Mouse (Mus musculus) heart, embryonic 10.5 days (tissue): ENCODE measurements around the gene Rai14. TPM values are rescaled to one million over a fixed set of nuclear protein-coding genes. Genes with fewer than 3 reads are reported as not detected.

Experiments
- DNase-seq: peaks from one replicate; pipeline ENCODE4 v3.0.0-alpha.2; 2017; ENCODE audit warnings: low spot score
- H3K27ac ChIP-seq: fragments of 300-500 bp; sonication (generic); 2 replicates; pipeline ENCODE4 v1.5.1; 2016; ENCODE audit warnings: mild to moderate bottlenecking
- H3K27me3 ChIP-seq: fragments of 300-500 bp; sonication (generic); 2 replicates; pipeline ENCODE4 v1.6.1; 2016; ENCODE audit warnings: mild to moderate bottlenecking; ENCODE audit not compliant: poor library complexity, insufficient read depth, severe bottlenecking
- H3K36me3 ChIP-seq: fragments of 300-500 bp; sonication (generic); 2 replicates; pipeline ENCODE4 v1.6.1; 2016; ENCODE audit warnings: mild to moderate bottlenecking, moderate library complexity
- H3K4me1 ChIP-seq: fragments of 300-500 bp; sonication (generic); 2 replicates; pipeline ENCODE4 v1.6.1; 2016; ENCODE audit warnings: mild to moderate bottlenecking
- H3K4me3 ChIP-seq: fragments of 300-500 bp; sonication (generic); 2 replicates; pipeline ENCODE4 v1.5.1; 2016; ENCODE audit warnings: mild to moderate bottlenecking, moderate library complexity
- H3K9me3 ChIP-seq: fragments of 300-500 bp; sonication (generic); 2 replicates; pipeline ENCODE4 v1.6.1; 2016; ENCODE audit warnings: mild to moderate bottlenecking, moderate library complexity
- WGBS: fragments of 180-500 bp; shearing (Covaris S2); methylation state at CpG from one replicate; pipeline ENCODE4 v1.1.7; 2016; 5-methylcytosine and 5-hydroxymethylcytosine counted together
- polyA plus RNA-seq: library from polyadenylated mRNA; unstranded; fragments of >200 nt; fragmentation: Nextera tagmentation; extraction: Ambion mirVana; gene quantifications from 2 replicates; pipeline ENCODE4 v1.2.1, GENCODE M21; 2016

Gene Rai14
- polyA plus RNA-seq, 1 experiment from 2014 or later = 34.4 TPM

DNA sequence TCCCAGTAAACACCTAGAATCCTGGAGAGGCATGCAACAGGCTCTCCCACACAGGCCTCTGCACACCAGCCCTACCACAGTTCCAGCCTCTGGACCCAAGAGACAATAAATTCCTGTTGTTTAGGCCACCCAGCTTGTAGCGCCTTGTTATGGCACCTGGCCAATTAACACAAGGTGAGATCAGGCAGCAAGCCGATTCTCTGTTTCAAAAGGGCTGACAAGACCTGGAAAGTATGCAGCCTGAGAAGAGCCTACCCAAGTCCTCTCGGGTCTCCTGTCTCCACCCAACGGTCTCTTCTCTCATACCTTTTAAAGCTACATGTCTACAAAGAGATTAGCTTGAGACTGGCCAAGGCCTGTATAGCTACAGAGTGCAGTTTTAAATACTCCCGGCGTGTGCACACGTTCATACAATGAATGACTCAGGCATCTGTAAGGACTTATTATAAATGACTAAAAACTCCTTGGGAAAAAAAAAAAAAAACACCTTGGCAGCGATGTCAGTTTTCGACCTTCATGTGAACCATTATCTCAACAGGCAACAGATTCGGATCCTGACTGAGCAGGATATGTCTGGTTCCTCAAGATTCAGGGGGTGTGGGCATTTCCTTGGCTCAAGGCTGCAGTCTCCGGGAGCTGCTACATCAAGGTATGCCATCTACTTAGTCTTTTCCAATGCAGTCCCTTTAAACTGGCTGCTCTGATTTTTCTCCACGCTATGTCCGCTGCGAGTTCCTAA is 28.6 kb downstream of the Rai14 start:
- H3K36me3 ChIP-seq = 0 out of 2 replicates have a peak, but pooled peaks cover 4% of the 10 kb centered on the region
- no peak overlapping the region for H3K4me3 ChIP-seq
- peaks cover 24% of the 10 kb centered on the region for H3K4me1 ChIP-seq
- no peaks in the 10 kb centered on the region for H3K9me3 ChIP-seq
- WGBS = 74% methylated on average over 14 of the region's 14 CpGs
- DNase-seq = no peak
- H3K27ac ChIP-seq = no peak overlapping the region
- H3K27me3 ChIP-seq = peaks cover 28% of the 10 kb centered on the region; the same call in 1 of the 2 replicates

DNA sequence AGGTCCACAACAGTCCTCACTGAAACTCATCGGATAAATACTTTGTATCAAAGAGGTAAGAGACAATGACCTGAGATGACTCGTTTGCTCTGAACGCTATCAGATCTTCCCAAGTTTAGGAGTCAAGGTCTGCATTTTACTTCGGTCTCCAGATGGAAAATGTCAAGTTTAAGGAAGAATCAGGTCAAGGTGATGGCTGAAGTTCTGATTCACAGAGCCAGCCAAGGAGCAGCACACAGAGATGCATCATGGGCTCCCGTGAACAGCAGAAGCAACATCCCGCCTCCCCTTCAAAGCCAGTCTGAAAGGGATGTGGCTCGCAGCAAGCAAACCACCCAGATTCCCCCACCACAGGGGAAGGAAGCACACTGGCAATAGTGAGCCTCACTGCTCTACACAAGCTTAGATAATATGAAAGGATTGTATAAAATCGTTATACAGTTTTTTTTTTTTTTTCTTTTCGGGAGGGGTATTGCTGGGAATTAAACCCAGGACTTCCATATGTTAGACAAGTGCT is 30.7 kb downstream of the Rai14 start:
- Histone ChIP-seq H3K27ac (no peak overlapping the region), H3K4me3 (no peak overlapping the region), H3K9me3 (no peaks in the 10 kb centered on the region), H3K36me3 (0 out of 2 replicates have a peak, but pooled peaks cover 4% of the 10 kb centered on the region), H3K27me3 (peaks cover 30% of the 10 kb centered on the region; the same call in 1 of the 2 replicates), H3K4me1 (peaks cover 9% of the 10 kb centered on the region)
- DNase-seq = no peak
- 88% methylated on average over 9 of the region's 9 CpGs for WGBS

DNA sequence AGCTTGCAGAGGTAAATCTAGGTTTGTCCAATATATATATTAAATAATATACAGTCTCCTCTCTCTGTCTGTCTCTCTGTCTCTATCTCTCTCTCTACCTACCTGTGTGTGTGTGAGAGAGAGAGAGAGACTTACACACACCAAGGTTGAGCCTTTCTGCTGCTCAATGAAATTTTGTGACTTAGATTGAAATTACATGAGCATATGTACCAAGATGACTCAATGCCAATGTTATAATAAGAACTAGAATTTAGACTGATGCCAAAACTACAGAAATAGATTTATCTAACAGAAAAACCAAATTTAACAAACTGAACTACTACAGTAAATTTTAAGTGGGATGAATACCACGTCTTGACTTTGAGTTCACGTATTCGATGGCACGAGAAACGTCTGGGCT is 33.9 kb downstream of the Rai14 start:
- Histone ChIP-seq H3K27me3 (peaks cover 22% of the 10 kb centered on the region; the same call in 1 of the 2 replicates), H3K36me3 (no peaks in the 10 kb centered on the region), H3K9me3 (no peaks in the 10 kb centered on the region), H3K4me3 (no peak overlapping the region), H3K4me1 (peaks cover 4% of the 10 kb centered on the region; the same call in 1 of the 2 replicates), H3K27ac (no peak overlapping the region)
- 85% methylated on average over 5 of the region's 5 CpGs for WGBS
- no peak for DNase-seq

DNA sequence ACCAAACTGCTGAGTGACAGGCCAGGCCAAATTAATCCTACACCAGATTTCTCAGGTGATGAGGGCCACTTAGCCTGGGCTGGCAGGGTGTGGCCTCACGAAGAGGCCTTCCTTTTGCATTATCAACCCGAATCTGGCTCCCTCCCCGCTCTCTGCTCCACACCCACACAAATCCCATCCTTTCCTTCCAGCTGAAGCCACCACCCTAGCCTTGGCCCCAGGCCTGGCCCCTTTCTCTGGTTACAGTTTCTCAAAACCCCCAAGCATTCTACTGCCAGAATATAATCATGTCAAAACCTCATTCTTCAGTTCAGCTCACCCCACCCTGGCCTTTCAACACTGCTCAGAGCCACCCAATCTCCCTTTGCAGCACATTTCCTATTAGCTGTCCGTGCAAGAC is 34.9 kb downstream of the Rai14 start:
- 69% methylated on average over 4 of the region's 4 CpGs for WGBS

DNA sequence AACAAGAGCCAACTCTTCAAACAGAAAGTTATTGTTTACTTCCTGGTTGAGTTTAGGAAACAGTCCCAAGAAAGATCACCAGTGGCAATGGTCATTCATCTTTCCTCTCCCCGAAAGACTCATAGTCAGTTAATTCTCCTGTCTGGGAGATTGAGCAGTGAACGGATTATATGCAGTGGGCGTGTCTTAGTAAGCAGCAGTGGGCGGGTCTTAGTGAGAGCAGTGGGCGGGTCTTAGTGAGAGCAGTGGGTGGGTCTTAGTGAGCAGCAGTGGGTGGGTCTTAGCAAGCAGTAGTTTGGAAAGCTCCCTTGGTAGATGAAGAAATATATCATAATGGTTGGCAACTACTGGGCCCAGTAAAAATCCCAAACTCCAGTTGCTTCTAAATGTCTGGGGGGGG is 38.6 kb downstream of the Rai14 start:
- DNase-seq = no peak
- Histone ChIP-seq H3K4me1 (peaks cover 12% of the 10 kb centered on the region), H3K27me3 (peaks cover 51% of the 10 kb centered on the region), H3K4me3 (no peak overlapping the region), H3K36me3 (no peaks in the 10 kb centered on the region), H3K9me3 (no peaks in the 10 kb centered on the region), H3K27ac (no peak overlapping the region)
- 78% methylated on average over 5 of the region's 5 CpGs for WGBS

More for the DNA sequence above, 34.9 kb downstream of the Rai14 start:
- Histone ChIP-seq H3K27me3 (peaks cover 30% of the 10 kb centered on the region; the same call in 1 of the 2 replicates), H3K27ac (no peak overlapping the region), H3K4me3 (no peak overlapping the region), H3K9me3 (no peaks in the 10 kb centered on the region), H3K36me3 (no peaks in the 10 kb centered on the region), H3K4me1 (peaks cover 4% of the 10 kb centered on the region; the same call in 1 of the 2 replicates)
- DNase-seq = no peak

DNA sequence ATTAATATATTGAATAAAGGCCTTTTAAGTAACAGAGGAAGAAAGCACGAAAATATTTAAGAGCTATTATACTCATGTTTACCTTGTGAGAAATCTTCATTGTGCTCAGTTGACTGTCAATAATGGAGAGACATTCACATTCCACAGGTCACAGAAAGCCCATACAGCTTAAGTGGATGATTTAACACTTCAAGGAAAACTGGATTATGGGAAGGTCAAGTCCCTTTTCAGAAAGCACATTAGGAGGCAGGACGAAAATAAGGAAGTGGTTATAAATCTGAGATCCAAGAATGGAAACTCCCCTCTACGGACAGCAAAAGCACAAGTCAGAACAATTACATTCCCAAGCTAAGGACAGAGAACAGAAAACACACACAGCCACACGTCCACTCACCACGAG is 41.5 kb downstream of the Rai14 start:
- Histone ChIP-seq H3K27ac (no peak overlapping the region), H3K4me3 (no peak overlapping the region), H3K27me3 (peaks cover 63% of the 10 kb centered on the region), H3K4me1 (peaks cover 21% of the 10 kb centered on the region), H3K36me3 (no peaks in the 10 kb centered on the region), H3K9me3 (no peaks in the 10 kb centered on the region)
- DNase-seq = no peak
- 60% methylated on average over 5 of the region's 5 CpGs for WGBS

DNA sequence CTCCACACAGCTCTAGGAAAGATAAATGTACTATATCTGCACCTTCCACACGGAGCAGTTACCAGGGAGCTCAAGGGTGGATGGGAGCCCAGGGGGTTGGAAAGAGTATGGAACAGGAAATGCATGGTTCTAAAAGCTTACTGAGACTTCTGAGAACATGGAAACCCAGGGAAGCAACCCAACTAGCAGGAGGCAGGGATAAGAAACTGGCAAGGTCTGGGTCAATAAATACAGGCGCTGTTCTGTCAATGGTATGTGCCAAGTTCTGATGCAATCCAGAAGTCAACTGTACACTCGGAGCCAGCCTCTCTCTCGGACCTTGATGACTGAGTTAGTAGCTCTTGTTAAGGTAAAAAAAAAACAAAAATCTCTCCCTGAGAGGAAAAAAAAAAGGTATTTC is 42.6 kb downstream of the Rai14 start:
- H3K27ac ChIP-seq = no peak overlapping the region
- WGBS = 48% methylated on average over 4 of the region's 4 CpGs
- peaks cover 60% of the 10 kb centered on the region for H3K27me3 ChIP-seq
- no peak overlapping the region for H3K4me3 ChIP-seq
- H3K4me1 ChIP-seq = peaks cover 32% of the 10 kb centered on the region
- no peaks in the 10 kb centered on the region for H3K9me3 ChIP-seq
- DNase-seq = peak; percentile 66
- no peaks in the 10 kb centered on the region for H3K36me3 ChIP-seq

DNA sequence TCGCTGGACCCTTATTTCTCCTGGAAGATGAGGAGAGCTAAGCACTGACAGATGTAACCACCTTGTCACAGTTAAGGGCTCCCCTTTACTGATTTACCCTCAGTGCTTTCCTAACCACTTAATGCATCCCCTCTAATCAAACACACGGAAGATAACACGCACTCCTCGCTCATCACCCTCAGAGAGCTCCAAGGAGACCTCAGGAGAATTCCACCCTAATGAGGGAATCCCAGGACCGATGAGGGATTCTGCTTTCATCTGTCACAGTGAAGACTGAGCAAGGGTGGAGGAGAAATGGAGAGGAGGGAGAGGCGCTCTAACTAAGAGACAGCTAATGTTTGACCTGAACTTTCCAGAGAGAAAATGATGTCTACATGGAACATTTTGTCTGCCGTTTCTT is 44.3 kb downstream of the Rai14 start:
- H3K27me3 ChIP-seq = peaks cover 53% of the 10 kb centered on the region
- H3K4me3 ChIP-seq = no peak overlapping the region
- H3K27ac ChIP-seq = no peak overlapping the region
- H3K36me3 ChIP-seq = no peaks in the 10 kb centered on the region
- H3K4me1 ChIP-seq = peaks cover 32% of the 10 kb centered on the region
- DNase-seq = peak; percentile 46
- 41% methylated on average over 7 of the region's 7 CpGs for WGBS
- H3K9me3 ChIP-seq = no peaks in the 10 kb centered on the region

DNA sequence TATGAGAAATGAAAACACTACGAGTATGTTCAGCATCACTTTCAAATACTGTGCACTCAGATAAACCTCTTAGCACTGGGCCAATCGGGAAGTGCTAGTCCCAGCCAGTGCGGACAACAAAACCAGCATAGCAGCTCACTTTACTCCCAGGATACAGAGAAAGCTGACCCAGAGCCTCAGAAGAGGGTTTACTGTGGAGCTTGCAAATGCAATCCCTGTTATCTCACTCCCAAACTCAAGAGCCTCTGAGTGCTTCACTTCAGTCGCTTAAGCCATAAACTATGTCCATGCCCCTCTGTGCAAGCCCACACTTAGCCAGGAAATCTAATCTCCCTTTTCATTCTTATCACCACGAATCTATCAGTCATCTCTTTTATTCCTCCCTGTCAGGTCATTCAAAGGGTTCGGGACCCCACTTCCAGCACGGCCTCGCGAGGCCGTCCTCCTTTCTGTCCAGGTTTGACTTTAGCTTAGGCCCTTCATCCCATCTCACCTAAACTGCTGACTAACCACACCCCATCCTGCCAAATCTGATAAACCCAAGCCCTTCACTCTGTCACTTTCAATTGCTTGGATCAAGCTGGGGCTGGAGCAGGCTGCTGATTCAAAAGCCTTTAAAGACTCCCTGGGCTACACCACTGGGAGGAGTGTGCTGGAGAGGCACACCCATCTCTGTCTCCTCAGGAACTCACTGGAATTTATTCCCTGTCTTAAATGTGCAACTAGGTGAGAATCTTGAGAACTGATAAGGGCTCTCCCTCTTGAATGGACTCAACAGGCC is 46.1 kb downstream of the Rai14 start:
- peaks cover 35% of the 10 kb centered on the region for H3K4me1 ChIP-seq
- peaks cover 51% of the 10 kb centered on the region for H3K27me3 ChIP-seq
- no peaks in the 10 kb centered on the region for H3K36me3 ChIP-seq
- no peak overlapping the region for H3K4me3 ChIP-seq
- no peaks in the 10 kb centered on the region for H3K9me3 ChIP-seq
- H3K27ac ChIP-seq = no peak overlapping the region
- no peak for DNase-seq
- 37% methylated on average over 10 of the region's 10 CpGs for WGBS

DNA sequence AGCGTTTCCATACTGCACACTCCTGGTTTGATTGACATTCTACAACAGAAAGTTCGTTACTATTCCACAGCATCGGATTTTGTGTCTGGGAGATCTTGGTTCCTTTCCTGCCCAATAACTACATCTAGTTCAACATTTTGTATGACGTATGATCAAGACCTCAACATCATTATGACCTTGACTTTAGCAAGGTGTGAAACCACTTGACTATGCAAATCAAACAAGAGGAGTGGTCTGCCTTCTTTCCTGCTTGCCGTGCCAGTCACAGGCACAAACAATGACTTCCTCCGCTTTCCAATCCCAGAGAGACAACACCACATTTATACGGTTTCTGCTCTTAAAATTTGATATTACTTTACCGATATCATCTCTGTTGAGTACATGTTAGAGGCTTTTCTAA is 48.6 kb downstream of the Rai14 start:
- no peak overlapping the region for H3K27ac ChIP-seq
- no peak overlapping the region for H3K4me3 ChIP-seq
- no peaks in the 10 kb centered on the region for H3K36me3 ChIP-seq
- DNase-seq = no peak
- peaks cover 40% of the 10 kb centered on the region for H3K27me3 ChIP-seq
- 75% methylated on average over 8 of the region's 8 CpGs for WGBS
- H3K9me3 ChIP-seq = no peaks in the 10 kb centered on the region
- peaks cover 39% of the 10 kb centered on the region for H3K4me1 ChIP-seq

DNA sequence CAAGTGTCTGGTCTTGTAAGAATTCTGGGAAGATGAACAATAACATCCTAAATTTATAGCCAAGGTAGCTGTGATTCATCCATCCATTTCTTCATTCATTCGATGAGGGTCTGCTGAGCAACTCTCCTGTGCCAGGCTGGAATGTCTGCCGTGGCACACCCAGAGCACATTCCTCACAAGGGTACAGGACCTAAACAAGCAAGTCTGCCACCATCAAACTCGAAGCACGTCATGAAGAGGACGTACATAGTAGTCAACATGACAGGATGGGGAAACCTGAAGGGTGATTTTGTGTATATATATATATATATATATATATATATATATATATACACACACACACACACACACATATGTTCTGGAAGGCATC is 49.9 kb downstream of the Rai14 start:
- no peak for DNase-seq
- Histone ChIP-seq H3K9me3 (no peaks in the 10 kb centered on the region), H3K27ac (no peak overlapping the region), H3K4me1 (peaks cover 39% of the 10 kb centered on the region), H3K27me3 (peaks cover 37% of the 10 kb centered on the region; the same call in 1 of the 2 replicates), H3K4me3 (no peak overlapping the region), H3K36me3 (no peaks in the 10 kb centered on the region)
- WGBS = 74% methylated on average over 5 of the region's 5 CpGs

DNA sequence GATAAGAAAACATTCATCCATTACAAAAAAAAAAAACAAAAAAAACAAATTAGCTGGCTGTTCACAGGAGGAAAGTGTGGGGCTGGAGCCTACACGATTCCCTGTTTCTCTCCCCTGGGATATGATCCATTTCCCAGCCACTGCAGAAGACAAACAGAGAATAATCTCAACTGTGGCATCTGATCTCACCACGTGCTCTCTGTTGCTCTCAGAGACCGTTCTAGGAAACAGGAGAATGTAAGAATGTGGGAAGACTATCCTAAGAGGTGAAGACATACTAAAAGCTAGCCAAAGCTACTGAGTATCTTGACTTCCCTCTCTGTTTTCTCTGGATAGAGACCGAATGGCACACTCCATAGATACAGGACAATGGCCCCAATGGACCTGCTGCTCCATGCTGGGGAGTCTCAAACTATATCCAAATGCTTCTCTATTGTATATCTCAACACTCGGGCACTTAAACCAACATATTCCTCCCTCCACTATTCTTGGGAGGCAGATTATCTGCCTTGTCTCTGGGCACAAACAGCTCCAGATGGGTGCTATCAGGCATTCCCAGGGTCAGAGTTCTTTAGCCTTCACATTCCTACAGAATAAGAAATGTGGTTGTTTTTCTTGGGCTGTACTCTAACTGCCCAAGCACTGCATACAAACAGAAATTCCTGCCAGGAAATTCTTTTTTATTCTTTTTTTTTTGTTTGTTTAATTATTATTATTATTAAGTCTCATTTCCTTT is 50.5 kb downstream of the Rai14 start:
- 29% methylated on average over 5 of the region's 5 CpGs for WGBS
- H3K27ac ChIP-seq = no peak overlapping the region
- no peaks in the 10 kb centered on the region for H3K9me3 ChIP-seq
- H3K27me3 ChIP-seq = peaks cover 32% of the 10 kb centered on the region; the same call in 1 of the 2 replicates
- H3K36me3 ChIP-seq = no peaks in the 10 kb centered on the region
- no peak overlapping the region for H3K4me3 ChIP-seq
- DNase-seq = no peak
- H3K4me1 ChIP-seq = peaks cover 36% of the 10 kb centered on the region
